Mouse (Mus musculus) cerebellum, adult 2 months (tissue): ENCODE data around the gene Castor1.

Experiments used
- CTCF ChIP-seq: fragments of 200-500 bp; IDR thresholded peaks from 2 replicates; pipeline ENCODE4 v1.5.1; 2011; ENCODE audit warnings: low read depth, mild to moderate bottlenecking, control low read depth, low read length, moderate library complexity, borderline replicate concordance; ENCODE audit not compliant: insufficient read depth
- POLR2A ChIP-seq: fragments of 200-500 bp; IDR thresholded peaks from 2 replicates; pipeline ENCODE4 v1.6.1; 2011; ENCODE audit warnings: low read length, control low read depth, borderline replicate concordance; ENCODE audit not compliant: insufficient read depth

DNA sequence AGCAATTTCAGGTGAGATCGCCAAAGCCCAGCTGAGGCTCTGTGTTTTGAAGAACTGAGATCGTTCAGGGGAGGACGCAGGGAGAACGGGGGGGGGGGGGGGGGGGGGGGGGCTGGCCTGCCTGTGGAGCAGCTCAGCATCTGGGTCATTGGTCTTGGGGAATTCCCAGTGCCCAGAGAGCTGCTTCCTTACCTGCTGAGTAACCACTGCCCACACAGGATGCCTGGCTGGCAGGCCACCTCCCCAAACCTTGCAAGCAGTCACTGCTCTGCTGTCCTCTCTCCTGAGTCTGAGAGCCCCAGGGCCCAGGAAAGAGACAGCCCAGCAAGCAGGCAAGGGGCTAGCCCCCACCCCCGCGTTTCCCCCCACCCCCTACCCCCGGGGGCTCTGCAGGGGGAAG, 44.8 kb downstream of the Castor1 start:
- no peak for TF ChIP-seq CTCF
- no peak for TF ChIP-seq POLR2A
